Mouse (Mus musculus): ENCODE measurements around the gene Cyb561d2.

DNA sequence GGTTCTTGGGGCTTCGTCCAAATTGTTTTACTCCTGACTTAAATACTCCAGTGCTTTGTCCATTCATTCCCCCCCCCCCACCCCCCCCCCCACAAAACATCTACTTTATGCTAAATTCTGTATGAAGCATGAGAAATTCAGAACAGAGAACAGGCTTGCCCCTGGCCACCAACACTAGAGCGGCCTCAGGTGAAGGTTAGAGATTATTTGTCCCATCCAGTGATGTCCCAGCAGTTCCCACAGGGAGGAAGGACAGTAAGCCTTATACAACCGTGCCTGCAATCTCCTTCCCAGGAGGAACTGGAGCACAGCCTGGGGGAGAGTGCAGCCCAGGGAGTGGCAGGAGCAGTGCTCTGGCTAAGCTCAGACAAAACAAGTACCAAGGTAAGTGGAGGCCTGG, 36.6 kb upstream of the Cyb561d2 start, which contains the start of gene Naa80:
- TF ChIP-seq POLR2A (IDR thresholded peaks at IDR 0.05; ENCODE audit: insufficient read length, low read depth) (no peak), REST (IDR thresholded peaks at IDR 0.05; ENCODE audit: insufficient read depth, insufficient read length) (no peak), POLR2AphosphoS2 (IDR thresholded peaks at IDR 0.05; ENCODE audit: insufficient read length, low read depth) (no peak), USF1 (IDR thresholded peaks at IDR 0.05; ENCODE audit: low read depth) (no peak), E2F4 (IDR thresholded peaks at IDR 0.05; ENCODE audit: insufficient read depth) (no peak), TCF12 (IDR thresholded peaks at IDR 0.05; ENCODE audit: insufficient read depth, poor library complexity, severe bottlenecking) (no peak), CEBPB (IDR thresholded peaks at IDR 0.05; ENCODE audit: insufficient read depth, poor library complexity, severe bottlenecking) (no peak), MAX (IDR thresholded peaks at IDR 0.05; ENCODE audit: low read depth) (no peak), MYOG (IDR thresholded peaks at IDR 0.05; ENCODE audit: control insufficient read depth in 1 of 3, insufficient read depth in 1 of 3, insufficient read length in 2 of 3, low read depth in 2 of 3) (no peak), MYOD1 (IDR thresholded peaks at IDR 0.05; ENCODE audit: control insufficient read depth in 1 of 3, insufficient read length in 2 of 3, low read depth in 2 of 3) (no peak)
